Mouse (Mus musculus) testis, postnatal 10 days (tissue): Measurements from ENCODE around the gene Cfl1.
A peak's percentile ranks its signal among the peaks of the same experiment; 100 is the strongest.

Experiments
- DNase-seq: peaks from one replicate; pipeline ENCODE4 v3.0.0; 2021; ENCODE audit warnings: low spot score

Cfl1 gene

DNA sequence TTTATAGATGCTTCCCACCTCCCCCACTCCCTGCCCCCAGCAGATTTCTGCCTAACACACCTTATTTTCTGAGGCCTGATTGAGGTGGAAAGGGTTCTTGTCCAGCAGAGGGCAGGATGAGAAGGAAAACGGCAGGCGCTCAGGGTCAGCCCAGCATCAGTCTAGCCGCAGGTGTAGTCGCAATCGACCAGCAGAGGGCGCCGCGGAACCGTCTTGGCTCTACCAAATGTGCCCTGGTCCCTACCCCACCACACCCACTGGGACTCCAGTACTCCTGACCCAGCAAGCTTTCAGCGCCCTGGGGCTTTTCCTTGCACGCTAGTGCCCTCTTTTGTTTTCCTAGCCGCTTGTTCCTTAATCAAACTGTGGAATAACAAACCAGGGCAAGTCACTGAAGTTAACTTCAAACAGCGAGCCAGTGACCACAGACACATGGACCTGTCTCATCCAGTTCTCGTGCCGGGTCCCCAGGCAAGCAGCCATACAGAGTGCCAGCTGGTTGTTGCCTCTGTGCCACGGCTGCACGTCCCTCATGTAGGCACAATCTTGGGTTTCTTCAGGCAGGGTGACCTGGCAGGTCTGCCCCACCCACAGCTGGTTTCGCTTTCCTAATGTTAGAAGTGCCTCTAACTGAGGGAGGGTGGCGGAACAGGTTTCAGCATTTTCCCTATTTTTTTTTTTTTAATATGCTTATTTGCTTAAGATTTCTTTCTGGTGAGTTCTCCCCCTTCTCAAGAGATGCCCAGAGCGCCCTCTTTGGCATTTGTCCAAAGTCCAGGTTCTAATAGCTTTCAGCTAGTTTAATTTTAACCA, 39.3 kb downstream of the Cfl1 start:
- peak; percentile 99 for DNase-seq

DNA sequence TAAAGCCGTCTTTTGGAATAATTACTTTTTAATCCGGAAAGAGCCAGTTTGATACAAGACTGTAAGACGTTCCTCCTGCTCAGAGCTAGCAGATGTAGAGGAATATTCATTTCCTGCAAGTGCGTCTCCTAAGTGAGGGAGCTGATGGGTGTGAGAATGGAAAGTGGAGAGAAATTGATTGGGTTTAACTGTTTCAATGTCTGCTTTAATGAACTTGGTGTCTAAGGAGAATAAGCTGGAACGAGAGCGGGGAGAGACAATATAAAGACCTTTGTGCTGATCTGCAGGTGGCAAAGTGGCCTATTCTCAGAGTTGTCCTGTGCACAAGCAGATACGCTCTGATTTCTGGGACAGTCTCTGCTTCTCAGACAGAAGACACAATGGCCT, 39.9 kb downstream of the Cfl1 start:
- DNase-seq = no peak

DNA sequence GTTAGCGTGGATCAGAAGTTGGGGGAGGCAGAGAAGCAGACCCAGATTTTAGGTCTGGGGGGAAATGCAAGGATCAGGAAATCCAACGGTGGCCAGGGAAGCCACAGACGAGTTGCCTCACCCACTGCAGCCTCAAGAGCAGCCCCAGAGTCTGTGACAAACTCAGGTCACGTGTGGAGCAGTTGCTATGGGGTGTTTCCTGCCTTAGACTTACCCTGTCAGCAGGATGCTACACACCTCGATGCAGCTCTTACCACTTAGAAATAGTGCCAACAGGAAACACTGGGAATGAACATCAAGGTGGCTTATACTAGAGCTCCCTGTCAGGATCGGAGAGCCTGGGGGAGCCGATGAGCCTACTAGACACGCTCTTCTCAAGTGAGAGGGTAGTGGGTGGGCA, 42.3 kb downstream of the Cfl1 start:
- DNase-seq = no peak

DNA sequence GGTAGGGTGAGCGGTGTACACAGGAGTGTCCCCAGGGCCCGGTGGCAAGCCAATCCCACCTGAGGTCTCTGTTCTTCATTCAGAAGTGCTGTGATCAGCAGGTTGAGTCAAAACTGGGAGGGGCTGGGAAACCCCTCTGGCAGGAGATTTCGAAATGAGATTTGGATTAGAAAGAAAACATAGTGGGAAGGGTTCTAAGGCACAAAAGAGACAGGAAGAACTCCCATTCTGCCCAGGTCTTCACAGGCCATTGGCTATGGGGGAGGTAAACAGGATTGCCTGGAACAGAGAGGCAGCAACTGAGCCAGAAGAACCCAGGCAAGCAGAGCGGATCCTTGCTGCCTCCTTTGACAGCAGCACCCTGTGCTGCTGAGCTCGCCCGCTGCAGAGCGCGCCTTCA, 48.5 kb downstream of the Cfl1 start:
- no peak for DNase-seq

DNA sequence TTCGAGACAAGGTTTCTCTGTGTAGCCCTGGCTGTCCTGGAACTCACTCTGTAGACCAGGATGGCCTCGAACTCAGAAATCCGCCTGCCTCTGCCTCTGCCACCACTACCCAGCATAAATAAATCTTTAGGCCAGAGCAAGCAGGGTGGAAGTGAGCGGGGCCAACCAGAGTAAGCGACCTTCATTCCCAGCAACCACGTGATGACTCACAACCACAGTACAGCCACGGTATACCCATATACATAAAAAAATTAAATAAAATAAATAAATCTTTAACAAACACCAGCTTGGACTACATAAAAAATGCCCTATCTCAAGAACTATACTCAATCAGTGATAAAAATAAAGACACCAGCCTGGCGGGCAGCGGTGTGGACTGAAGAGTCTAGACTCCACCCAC, 53.1 kb downstream of the Cfl1 start:
- DNase-seq = no peak

DNA sequence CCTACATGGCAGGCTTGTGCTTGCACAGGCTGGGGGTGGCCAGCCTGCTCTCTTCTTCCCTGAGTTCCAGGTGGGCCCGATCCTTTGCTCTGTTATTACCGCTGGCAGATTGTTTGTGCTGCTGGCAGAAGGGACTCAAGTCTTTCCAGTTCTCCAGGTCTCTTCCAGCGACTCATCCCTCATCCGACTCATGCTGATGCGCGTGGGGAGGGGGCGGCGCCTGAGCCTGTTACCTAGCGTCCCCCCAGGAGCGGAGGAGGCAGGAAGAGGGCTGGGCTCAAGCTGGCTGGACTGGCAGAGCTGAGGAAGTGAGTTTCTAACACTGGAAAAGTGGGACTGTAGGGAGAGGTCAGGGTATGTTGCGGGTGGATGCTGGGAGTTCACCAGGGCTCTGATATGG, 53.8 kb downstream of the Cfl1 start:
- DNase-seq = no peak
